Mouse (Mus musculus): Measurements from ENCODE around the gene Gm1673. TPM values are rescaled to one million over a fixed set of nuclear protein-coding genes. Genes with fewer than 3 reads are reported as not detected.

The Gm1673 gene
- polyA plus RNA-seq, 1 experiment from 2014 or later: 43.4 TPM

- DNase-seq (ENCODE audit: low spot score): peak; percentile 7
Measured at GRCm38 (mm10) chr5:33997051-33997741, 14.0 kb downstream of the Gm1673 start.

DNA sequence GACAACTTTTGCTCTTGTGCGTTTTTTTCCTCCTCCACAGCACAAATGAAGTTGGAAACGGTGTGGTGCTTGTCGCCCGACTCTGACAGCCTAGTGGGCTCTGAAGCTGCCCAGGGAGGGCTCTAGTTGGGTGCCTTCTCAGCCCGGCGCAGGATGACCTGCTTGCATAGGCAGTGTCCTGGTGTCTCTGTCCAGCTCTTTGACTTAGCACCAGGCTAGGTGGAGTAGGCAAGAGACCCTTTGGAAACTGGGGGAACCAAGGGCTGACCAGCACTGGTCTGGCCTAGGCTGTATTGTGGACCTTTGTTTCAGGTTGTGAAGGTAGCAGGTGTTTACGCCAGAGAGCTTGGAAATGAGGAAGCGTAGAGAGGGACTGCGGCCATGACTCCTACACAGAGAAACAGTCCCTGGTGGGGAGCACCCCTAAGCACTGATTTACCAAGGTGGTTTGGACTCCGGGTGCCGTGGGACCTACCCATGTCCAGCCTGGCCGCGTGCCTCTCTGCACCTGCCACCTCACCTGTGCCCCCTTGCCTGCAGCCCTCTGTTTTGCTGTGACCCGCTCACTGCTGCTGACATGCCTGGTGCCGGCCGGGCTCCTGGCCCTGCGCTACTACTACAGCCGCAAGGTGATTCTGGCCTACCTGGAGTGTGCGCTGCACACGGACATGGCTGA lies 14.7 kb downstream of the Gm1673 start:
- DNase-seq (ENCODE audit: low spot score): no peak

DNA sequence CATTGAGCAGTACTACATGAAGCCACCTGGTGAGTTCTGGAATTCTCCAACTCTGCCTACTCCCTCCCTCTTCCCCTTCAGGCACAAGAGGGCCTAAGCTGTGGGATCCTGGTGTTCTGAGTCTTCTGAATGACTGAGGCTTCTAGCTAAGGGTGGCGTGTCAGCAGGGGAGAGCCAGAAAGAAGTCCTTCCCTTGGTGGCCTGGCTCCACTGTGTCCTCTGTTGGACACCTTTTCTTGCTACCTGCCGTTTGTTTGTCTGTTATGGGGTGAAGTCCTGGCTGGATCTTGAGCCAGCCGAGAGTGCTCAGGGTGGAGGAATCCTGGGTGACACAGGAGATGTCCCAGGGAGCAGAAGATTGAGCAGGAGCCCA lies 15.3 kb downstream of the Gm1673 start:
- DNase-seq (ENCODE audit: low spot score): no peak

DNA sequence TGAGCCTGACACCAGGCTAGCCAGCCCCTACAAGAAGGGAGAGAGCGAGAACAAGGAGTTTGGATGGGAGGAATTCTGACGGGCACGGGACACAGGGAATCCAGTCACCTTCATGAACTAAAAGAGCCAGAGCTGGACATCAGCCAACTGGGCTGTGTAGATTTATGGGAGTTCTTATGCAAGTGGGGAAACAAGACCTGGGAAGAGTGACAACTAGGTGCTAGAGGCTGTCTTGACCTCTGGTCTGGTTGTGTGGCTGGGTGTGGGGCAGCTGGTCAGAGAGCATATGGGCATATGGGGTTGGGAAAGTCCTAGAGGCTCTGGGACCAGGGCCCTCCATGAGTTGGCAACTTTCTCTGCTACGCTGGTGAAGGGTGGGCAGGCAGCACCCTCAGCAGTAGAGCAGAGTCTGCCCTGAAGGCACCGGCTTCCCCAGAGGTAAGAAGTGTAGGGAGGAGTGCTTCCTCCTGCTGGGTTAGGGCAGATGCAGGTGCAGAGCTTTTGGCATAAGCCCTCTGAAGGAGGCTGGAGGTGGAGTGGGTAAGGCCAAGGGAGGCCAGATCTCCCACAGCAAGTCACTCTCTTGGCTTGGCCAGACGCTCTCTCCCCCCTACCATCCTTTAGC lies 16.3 kb downstream of the Gm1673 start:
- no peak for DNase-seq (ENCODE audit: low spot score)

DNA sequence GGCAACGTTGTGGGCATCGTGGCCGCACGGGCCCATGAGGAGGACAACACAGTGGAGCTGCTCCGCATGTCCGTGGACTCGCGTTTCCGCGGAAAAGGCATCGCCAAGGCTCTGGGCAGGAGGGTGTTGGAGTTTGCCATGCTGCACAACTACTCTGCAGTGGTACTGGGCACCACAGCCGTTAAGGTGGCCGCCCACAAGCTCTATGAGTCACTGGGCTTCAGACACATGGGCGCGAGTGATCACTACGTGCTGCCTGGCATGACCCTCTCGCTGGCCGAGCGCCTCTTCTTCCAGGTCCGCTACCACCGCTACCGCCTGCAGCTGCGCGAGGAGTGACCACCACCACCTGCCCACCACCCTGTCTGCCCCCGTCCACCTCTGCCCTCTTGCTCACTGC lies 17.6 kb downstream of the Gm1673 start:
- DNase-seq (ENCODE audit: low spot score): no peak

DNA sequence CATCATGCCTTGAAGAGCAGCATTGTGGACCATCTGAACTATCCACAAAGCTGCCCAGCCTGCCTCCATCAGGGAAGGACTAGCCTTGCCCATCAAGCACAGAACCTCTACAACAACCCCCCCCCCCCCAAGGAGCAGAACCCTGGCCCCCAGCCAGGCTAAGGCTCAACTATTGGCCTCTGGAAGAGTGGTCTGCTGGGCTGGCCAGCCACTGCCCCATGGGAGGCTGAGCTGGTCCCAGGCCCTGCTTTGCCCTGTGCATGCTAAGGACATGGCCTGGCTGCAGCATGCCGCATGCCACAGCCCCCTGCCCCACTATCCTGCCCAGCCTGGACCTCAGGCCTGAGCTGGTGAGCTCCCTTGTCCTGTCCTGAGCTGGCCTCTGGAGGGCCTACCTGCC lies 18.2 kb downstream of the Gm1673 start:
- DNase-seq (ENCODE audit: low spot score): no peak

DNA sequence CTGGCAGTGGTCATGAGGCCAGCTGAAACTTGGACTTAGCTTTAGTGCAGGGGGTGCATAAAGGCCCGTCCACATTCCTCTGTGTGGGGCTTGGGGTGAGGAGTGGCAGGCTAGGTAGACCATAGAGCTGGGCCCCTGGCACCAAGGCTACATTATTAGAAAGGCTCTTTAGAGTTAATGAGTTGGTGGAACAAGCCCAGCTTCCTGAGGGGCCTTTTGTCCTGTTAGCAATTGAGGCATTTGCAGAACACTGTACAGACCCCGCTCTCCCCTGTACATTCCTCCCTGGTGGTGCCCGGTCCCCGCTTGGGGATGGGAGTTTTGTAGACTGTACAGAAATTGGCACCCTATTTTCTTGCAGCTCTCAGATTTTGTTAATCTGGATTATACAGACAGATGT lies 19.4 kb downstream of the Gm1673 start:
- no peak for DNase-seq (ENCODE audit: low spot score)

DNA sequence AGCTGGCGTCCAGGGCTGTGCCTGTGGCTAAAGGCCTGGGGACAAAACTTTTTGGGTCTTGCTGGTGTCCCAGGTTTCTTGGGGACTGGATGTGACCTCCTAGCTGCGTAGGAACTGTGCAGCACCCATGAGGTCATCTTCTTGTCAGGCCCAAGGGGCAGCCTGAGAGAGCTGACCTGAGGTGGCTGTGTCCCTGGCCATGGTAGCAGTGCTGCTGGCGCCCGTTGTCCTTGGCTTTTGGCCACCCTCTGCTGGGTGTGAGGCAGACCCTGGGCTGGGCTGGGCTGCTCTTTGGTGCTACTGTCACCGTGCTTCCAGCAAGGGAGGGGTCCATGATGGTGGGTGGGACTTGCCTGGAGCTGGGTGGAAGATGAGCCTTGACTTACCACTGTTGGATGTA lies 21.4 kb downstream of the Gm1673 start:
- DNase-seq (ENCODE audit: low spot score): no peak

- DNase-seq (ENCODE audit: low spot score): no peak
Measured at GRCm38 (mm10) chr5:34006832-34007231, 23.6 kb downstream of the Gm1673 start.

DNA sequence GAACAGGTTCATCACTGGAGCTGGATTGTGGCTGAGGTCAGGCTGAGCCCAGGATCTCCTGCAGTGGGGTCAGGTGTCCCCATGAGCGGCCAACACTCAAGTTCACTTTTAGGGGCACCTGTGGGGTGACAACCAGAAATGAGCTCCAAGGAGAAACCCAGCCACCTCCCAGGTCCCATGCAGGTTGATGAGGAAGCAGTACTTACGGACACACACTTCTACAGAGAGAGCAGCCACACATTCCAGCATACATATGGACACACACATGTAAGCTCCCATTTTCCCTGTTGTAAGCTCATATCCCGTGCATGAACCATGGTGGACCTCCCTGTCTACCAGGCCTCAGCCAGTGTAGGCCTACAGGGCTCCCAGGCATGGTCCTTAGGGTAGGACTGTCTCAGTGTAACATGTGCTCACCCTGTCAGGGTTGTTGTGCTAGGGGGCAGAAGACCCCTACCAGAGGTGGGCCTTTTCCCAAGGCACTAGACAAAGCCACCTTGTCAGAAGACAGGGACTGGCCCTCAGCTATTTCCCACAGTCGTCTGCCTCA lies 24.2 kb downstream of the Gm1673 start:
- no peak for DNase-seq (ENCODE audit: low spot score)

GRCm38 (mm10) chr5:34014652-34015051 lies 31.4 kb downstream of the Gm1673 start:
- DNase-seq (ENCODE audit: low spot score): no peak

DNA sequence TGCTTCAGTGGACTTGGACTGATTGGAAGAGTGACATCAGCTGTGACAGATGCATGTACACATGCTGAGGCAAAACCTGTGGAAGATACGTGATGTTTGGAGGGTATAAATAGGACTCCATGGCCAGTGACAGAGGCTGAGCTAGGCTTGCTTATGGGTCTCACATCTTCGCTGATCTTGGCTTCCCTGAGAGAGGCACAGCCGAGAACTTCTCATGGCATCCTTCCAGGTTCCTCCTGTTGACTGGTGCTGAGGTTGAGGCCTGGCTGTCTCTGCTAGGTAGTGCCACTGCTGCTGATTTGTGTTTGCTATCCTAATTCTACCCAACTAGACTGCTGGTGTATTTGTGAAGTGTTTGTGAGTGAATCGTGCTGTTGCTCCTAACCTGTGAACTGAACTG lies 35.7 kb downstream of the Gm1673 start:
- DNase-seq (ENCODE audit: low spot score): no peak

GRCm38 (mm10) chr5:34030101-34030500 lies 46.9 kb downstream of the Gm1673 start:
- no peak for DNase-seq (ENCODE audit: low spot score)

- DNase-seq (ENCODE audit: low spot score): no peak
Measured at GRCm38 (mm10) chr5:34031022-34031421, 47.8 kb downstream of the Gm1673 start.

GRCm38 (mm10) chr5:34032520-34032919 lies 49.3 kb downstream of the Gm1673 start:
- no peak for DNase-seq (ENCODE audit: low spot score)

Other genes starting within 250 kb of the Gm1673 start
- 51.8 and 52.5 TPM in 2 replicates for gene Letm1, start 200.6 kb upstream of the Gm1673 start, polyA plus RNA-seq (2015; fragmentation: Nextera tagmentation; extraction: Ambion mirVana)
- gene Nsd2, start 162.7 kb upstream of the Gm1673 start, polyA plus RNA-seq (2015; fragmentation: Nextera tagmentation; extraction: Ambion mirVana): 46.6 and 51.5 TPM in 2 replicates
- 45.2 and 51.5 TPM in 2 replicates for gene Nelfa, start 47.0 kb upstream of the Gm1673 start, polyA plus RNA-seq (2015; fragmentation: Nextera tagmentation; extraction: Ambion mirVana)
- 0.22 and 0.23 TPM in 2 replicates for gene Nat8l, start 12.6 kb downstream of the Gm1673 start, polyA plus RNA-seq (2015; fragmentation: Nextera tagmentation; extraction: Ambion mirVana)
- 0.58 and 0.96 TPM in 2 replicates for gene Poln, start 186.0 kb downstream of the Gm1673 start, polyA plus RNA-seq (2015; fragmentation: Nextera tagmentation; extraction: Ambion mirVana)
- gene Haus3, start 186.1 kb downstream of the Gm1673 start, polyA plus RNA-seq (2015; fragmentation: Nextera tagmentation; extraction: Ambion mirVana): 67.1 and 68.3 TPM in 2 replicates
- 45.3 and 50.3 TPM in 2 replicates for gene Mxd4, start 204.3 kb downstream of the Gm1673 start, polyA plus RNA-seq (2015; fragmentation: Nextera tagmentation; extraction: Ambion mirVana)

Data from thymus, postnatal 0 days (tissue).